Mouse (Mus musculus) yolk sac, embryonic 10.5 days (tissue): ENCODE data around the gene Gm45837.
A peak's percentile ranks its signal among the peaks of the same experiment; 100 is the strongest.

Source experiments
- DNase-seq: peaks from one replicate; pipeline ENCODE4 v3.0.0-alpha.2; 2017; ENCODE audit warnings: low spot score

Gene Gm45837

GRCm38 (mm10) chr7:101410267-101410936, at the start of gene Gm45837:
TSS of gene Gm45837 (plus strand) at chr7:101410886.
- DNase-seq = no peak

- DNase-seq = no peak
Measured at GRCm38 (mm10) chr7:101361021-101361420, 49.7 kb upstream of the Gm45837 start.

GRCm38 (mm10) chr7:101361767-101362166, 48.9 kb upstream of the Gm45837 start:
- peak; percentile 53 for DNase-seq

- no peak for DNase-seq
Measured at GRCm38 (mm10) chr7:101362791-101363191, 47.9 kb upstream of the Gm45837 start.

DNA sequence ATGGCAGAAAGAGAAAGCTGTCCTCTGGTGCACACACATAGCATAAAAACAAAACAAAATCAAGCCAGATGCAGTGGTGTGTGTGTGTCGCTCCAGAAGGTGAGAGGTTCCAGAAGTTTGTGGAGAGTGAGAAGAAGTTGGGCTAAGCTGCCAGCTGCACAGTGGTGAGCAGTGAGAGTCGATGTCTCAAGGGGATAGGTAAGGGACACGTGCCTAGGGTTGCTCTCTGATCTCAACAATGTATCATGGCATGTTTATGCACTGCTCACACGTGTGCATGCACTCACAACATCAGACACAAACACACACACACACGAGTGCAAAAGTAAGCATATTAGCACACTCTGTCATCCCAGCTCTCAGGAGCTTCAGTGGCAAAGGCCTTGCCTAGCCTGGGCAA, 46.8 kb upstream of the Gm45837 start:
- no peak for DNase-seq

GRCm38 (mm10) chr7:101367901-101368852, 42.5 kb upstream of the Gm45837 start:
- DNase-seq = no peak

GRCm38 (mm10) chr7:101369666-101370065, 41.0 kb upstream of the Gm45837 start:
- DNase-seq = no peak

GRCm38 (mm10) chr7:101373082-101373481, 37.6 kb upstream of the Gm45837 start:
- DNase-seq = no peak

GRCm38 (mm10) chr7:101374155-101374554, 36.5 kb upstream of the Gm45837 start:
- DNase-seq = peak; percentile 40

- no peak for DNase-seq
Measured at GRCm38 (mm10) chr7:101376701-101377340, 33.9 kb upstream of the Gm45837 start.

- peak; percentile 63 for DNase-seq
Measured at GRCm38 (mm10) chr7:101377741-101378262, 32.9 kb upstream of the Gm45837 start.

DNA sequence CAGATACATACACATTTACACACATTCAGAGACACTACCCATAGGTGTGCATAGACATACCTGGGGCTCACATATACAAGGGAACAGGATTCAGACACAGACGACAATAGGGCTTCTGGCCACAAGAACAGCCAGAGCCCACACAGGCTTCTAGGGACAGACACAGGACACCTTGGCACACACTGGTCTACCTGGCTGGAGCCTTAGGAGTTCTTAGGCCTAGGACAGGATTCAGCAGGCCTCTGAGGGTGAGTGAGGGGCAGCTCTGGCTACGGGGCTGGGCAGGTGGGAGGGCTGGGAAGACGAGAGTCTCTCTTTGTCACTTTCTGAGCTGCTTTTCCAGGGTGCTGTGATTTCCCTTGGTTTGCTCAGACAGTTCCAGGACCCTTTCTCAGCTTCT, 32.4 kb upstream of the Gm45837 start:
- DNase-seq = no peak

DNA sequence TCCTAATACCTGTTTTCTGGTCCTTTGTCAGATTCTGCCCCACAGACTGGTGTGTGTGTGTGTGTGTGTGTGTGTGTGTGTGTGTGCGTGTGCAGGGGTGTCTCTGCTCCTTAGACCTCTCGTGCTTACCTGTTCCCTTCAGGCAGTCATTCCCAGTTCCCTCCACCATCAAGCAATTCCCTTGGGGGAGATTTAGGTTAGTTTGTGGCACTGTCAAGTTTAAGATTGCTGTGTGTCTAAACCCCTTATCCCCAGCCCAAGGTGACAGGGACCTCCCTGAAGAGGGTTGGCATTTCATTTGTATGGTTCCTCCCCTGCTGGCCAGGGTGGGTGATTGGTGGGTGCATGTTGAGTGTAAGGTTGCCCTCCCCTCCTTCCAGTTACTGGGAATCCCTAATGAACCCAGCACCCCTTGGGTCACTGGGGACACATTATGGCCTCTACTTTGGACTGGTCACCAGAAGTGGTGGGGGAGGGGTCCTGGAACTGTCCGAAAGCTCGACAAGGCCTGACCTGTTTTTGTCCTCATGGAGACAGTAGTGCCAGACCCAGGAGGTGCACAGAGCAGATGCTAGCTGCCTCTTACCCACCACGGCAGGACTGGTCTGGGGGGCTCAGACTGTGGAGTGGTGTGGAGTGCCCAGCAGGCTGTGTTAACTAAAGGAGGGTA, 31.8 kb upstream of the Gm45837 start:
- no peak for DNase-seq

- DNase-seq = no peak
Measured at GRCm38 (mm10) chr7:101379732-101380131, 31.0 kb upstream of the Gm45837 start.

GRCm38 (mm10) chr7:101381512-101381911, 29.2 kb upstream of the Gm45837 start:
- no peak for DNase-seq

- no peak for DNase-seq
Measured at GRCm38 (mm10) chr7:101382378-101382777, 28.3 kb upstream of the Gm45837 start.

- no peak for DNase-seq
Measured at GRCm38 (mm10) chr7:101383756-101384155, 26.9 kb upstream of the Gm45837 start.

- no peak for DNase-seq
Measured at GRCm38 (mm10) chr7:101384931-101385330, 25.8 kb upstream of the Gm45837 start.

DNA sequence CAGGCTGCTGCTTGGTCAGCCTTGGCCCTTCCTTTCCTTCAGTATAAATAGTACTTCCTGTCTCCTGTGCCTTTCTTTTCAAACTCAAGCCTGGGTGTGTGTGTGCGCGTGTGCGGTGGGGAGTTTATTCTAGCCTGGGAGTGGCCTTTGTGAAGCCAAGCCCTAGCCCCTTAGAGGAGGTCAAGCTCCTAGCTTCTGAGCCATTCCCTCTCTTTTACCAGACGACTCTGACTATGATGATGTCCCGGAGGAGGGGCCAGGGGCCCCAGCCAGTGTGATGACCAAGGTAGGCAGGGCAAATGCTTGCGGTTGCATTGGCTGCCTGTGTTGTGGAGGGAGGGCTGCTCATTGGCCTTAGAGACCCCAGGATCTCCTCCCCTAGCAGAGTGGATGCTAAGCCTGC, 25.4 kb upstream of the Gm45837 start:
- DNase-seq = peak; percentile 47

DNA sequence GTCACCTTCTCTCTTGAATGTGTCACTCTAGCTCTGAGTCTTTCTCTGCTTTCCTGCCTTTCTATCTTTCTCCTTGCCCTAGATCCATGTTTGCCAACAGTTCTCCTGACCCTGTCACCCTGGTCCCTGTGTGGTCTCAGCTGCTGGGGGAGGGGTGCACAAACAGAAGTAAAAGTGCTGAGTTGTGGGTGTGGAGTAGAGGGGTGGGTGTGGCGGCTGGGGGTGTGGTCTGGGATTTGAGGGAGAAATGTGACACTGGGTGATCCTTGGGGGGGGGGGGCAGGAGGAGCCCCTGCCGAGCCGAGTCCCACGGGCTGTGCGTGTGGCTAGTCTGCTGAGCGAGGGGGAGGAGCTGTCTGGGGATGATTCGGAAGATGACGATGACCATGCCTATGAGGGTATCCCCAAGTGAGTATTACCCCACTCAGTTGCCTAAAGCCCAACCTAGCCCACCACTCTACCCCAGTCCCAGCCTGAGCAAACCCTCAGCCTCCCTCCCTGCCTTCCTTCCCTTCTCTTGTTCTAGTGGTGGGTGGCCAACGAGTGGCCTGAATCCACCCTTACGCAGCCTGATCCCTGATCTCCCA, 24.7 kb upstream of the Gm45837 start:
- peak; percentile 33 for DNase-seq

DNA sequence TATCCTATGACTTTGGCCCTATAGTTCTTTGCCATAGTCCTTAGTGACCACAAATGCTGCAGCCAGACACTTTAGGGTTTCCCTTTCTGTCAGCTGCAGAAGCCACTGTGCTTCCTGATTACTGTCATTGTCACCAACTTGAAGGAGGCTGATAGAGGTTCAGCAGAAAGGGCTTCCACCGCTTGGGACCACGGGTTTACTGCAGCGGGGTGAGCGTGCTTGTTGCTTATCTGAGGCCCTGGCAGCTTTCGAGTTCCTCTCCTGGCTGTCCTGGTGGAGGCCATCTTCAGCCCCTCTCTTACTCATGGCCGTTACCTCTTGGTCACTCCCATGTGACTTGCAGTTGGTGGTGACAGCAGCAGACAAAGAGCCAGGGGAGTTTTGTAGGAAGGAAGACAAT, 21.4 kb upstream of the Gm45837 start:
- DNase-seq = no peak
